Mouse (Mus musculus) liver (tissue): ENCODE results near the gene Gm26938.

Source experiments
- DNase-seq: peaks from one replicate; pipeline ENCODE4 v3.0.0-alpha.2; 2020; ENCODE audit warnings: mixed read lengths

The Gm26938 gene

GRCm38 (mm10) chr5:139792966-139793337, 33.3 kb downstream of the Gm26938 start:
- no peak for DNase-seq

GRCm38 (mm10) chr5:139792159-139792775, 33.9 kb downstream of the Gm26938 start:
- no peak for DNase-seq

GRCm38 (mm10) chr5:139791227-139792158, 34.7 kb downstream of the Gm26938 start, which contains the start of gene Mafk:
Gene Mafk, plus strand, starts transcription at chr5:139791513.
- peak; percentile 100 for DNase-seq

GRCm38 (mm10) chr5:139789466-139789865, 36.7 kb downstream of the Gm26938 start:
- DNase-seq: no peak

- DNase-seq: no peak
These were observed 44.8 kb downstream of the Gm26938 start for GRCm38 (mm10) chr5:139781406-139781805.

- no peak for DNase-seq
These were observed 49.2 kb downstream of the Gm26938 start for GRCm38 (mm10) chr5:139776966-139777365.

GRCm38 (mm10) chr5:139775216-139775926, 50.8 kb downstream of the Gm26938 start, which contains the start of gene Ints1:
Gene Ints1, minus strand, starts transcription at chr5:139775674.
- peak; percentile 97 for DNase-seq

GRCm38 (mm10) chr5:139768216-139768615, 58.0 kb downstream of the Gm26938 start:
- no peak for DNase-seq

GRCm38 (mm10) chr5:139764296-139764695, 61.9 kb downstream of the Gm26938 start:
- DNase-seq: peak; percentile 56

- DNase-seq: no peak
These were observed 68.1 kb downstream of the Gm26938 start for GRCm38 (mm10) chr5:139758096-139758495.
